Mouse (Mus musculus) embryonic facial prominence, embryonic 13.5 days (tissue): ENCODE data around the gene Hap1. TPM values are rescaled to one million over a fixed set of nuclear protein-coding genes. Genes with fewer than 3 reads are reported as not detected.

Experiments
- ATAC-seq: fragments of 200-750 bp; cut with Nextera tagmentation; 2 replicates; pipeline ENCODE4 v1.8.0; 2017; ENCODE audit warnings: low read depth; ENCODE audit not compliant: insufficient number of reproducible peaks, insufficient read depth, low FRiP score, low TSS enrichment
- H3K27ac ChIP-seq: fragments of 300-500 bp; sonication (generic); 2 replicates; pipeline ENCODE4 v1.5.1; 2015; ENCODE audit warnings: moderate library complexity, mild to moderate bottlenecking, inconsistent platforms
- H3K27me3 ChIP-seq: fragments of 300-500 bp; sonication (generic); 2 replicates; pipeline ENCODE4 v1.6.1; 2015; ENCODE audit warnings: mild to moderate bottlenecking, inconsistent platforms
- H3K36me3 ChIP-seq: fragments of 300-500 bp; sonication (generic); 2 replicates; pipeline ENCODE4 v1.6.1; 2015; ENCODE audit warnings: mild to moderate bottlenecking, inconsistent platforms
- H3K4me1 ChIP-seq: fragments of 300-500 bp; sonication (generic); 2 replicates; pipeline ENCODE4 v1.6.1; 2015; ENCODE audit warnings: inconsistent platforms
- H3K4me2 ChIP-seq: fragments of 300-500 bp; sonication (generic); 2 replicates; pipeline ENCODE4 v1.6.1; 2015; ENCODE audit warnings: moderate library complexity, mild to moderate bottlenecking, inconsistent platforms
- H3K4me3 ChIP-seq: fragments of 300-500 bp; sonication (generic); 2 replicates; pipeline ENCODE4 v1.5.1; 2015; ENCODE audit warnings: mild to moderate bottlenecking, inconsistent platforms
- H3K9ac ChIP-seq: fragments of 300-500 bp; sonication (generic); 2 replicates; pipeline ENCODE4 v1.6.1; 2015; ENCODE audit warnings: mild to moderate bottlenecking, inconsistent platforms
- H3K9me3 ChIP-seq: fragments of 300-500 bp; sonication (generic); 2 replicates; pipeline ENCODE4 v1.6.1; 2016; ENCODE audit warnings: inconsistent platforms
- WGBS: fragments of 180-500 bp; shearing (Covaris S2); methylation state at CpG from one replicate; pipeline ENCODE4 v1.1.7; 2015; ENCODE audit warnings: mixed read lengths; 5-methylcytosine and 5-hydroxymethylcytosine counted together
- polyA plus RNA-seq: library from polyadenylated mRNA; unstranded; fragments of >200 nt; fragmentation: Nextera tagmentation; extraction: Ambion mirVana; gene quantifications from 2 replicates; pipeline ENCODE4 v1.2.1, GENCODE M21; 2015

The Hap1 gene
- 5.9 and 7.6 TPM in 2 replicates for polyA plus RNA-seq

GRCm38 (mm10) chr11:100355972-100356818 is at the start of gene Hap1:
Gene Hap1 (minus strand): TSS chr11:100356128.
- H3K27ac ChIP-seq: no peak within 1 kb of the TSS
- no peaks in the 10 kb centered on the region for H3K36me3 ChIP-seq
- WGBS: 2% methylated on average over 49 of the region's 49 CpGs
- H3K4me2 ChIP-seq: peak within 1 kb of the TSS; percentile 97
- H3K9me3 ChIP-seq: no peaks in the 10 kb centered on the region
- H3K4me1 ChIP-seq: peaks cover 30% of the 10 kb centered on the region
- peak within 1 kb of the TSS; percentile 67 for H3K9ac ChIP-seq
- H3K4me3 ChIP-seq: peak within 1 kb of the TSS; percentile 60
- no peak for ATAC-seq
- peaks cover 80% of the 10 kb centered on the region for H3K27me3 ChIP-seq

- WGBS: 82% methylated on average over 3 of the region's 3 CpGs
- Histone ChIP-seq H3K4me3 (no peak overlapping the region), H3K4me1 (peaks cover 27% of the 10 kb centered on the region), H3K4me2 (no peak overlapping the region), H3K9me3 (no peaks in the 10 kb centered on the region), H3K36me3 (peaks cover 14% of the 10 kb centered on the region), H3K27me3 (no peaks in the 10 kb centered on the region), H3K9ac (no peak overlapping the region), H3K27ac (no peak overlapping the region)
- no peak for ATAC-seq
Measured at GRCm38 (mm10) chr11:100404456-100405074, 48.6 kb upstream of the Hap1 start.

GRCm38 (mm10) chr11:100403445-100404134 is 47.7 kb upstream of the Hap1 start:
- ATAC-seq: no peak
- Histone ChIP-seq H3K9ac (no peak overlapping the region), H3K27me3 (no peaks in the 10 kb centered on the region), H3K36me3 (peaks cover 5% of the 10 kb centered on the region), H3K4me3 (no peak overlapping the region), H3K4me2 (no peak overlapping the region), H3K4me1 (peaks cover 34% of the 10 kb centered on the region), H3K9me3 (no peaks in the 10 kb centered on the region), H3K27ac (no peak overlapping the region; the same call in 1 of the 2 replicates)
- WGBS: 82% methylated on average over 10 of the region's 10 CpGs

GRCm38 (mm10) chr11:100402682-100403081 is 46.8 kb upstream of the Hap1 start:
- no peak overlapping the region for H3K9ac ChIP-seq
- no peaks in the 10 kb centered on the region for H3K36me3 ChIP-seq
- 61% methylated on average over 2 of the region's 2 CpGs for WGBS
- H3K4me3 ChIP-seq: no peak overlapping the region
- H3K4me2 ChIP-seq: no peak overlapping the region
- H3K4me1 ChIP-seq: peaks cover 28% of the 10 kb centered on the region
- no peak overlapping the region; the same call in 1 of the 2 replicates for H3K27ac ChIP-seq
- H3K9me3 ChIP-seq: no peaks in the 10 kb centered on the region
- H3K27me3 ChIP-seq: no peaks in the 10 kb centered on the region
- no peak for ATAC-seq

DNA sequence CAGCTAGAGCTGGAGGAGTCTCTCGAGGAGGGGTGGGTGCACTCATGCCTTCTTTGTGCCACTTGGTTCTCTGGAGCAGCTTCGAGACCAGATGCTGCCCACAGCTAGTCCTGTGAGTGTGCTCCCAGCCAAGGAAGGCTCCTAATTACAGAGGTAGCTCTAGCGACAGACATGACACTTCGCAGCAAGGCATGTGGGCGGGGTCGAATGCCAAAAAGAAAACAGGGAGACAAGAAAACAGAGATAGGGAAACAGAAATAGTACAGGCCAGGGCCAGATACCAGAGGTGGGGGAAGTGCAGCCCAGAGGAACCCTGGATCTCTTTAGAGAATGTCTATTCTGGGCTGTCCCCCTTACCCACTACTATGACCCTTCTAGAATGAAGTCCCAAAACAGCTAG is 46.3 kb upstream of the Hap1 start:
- no peaks in the 10 kb centered on the region for H3K9me3 ChIP-seq
- no peak overlapping the region for H3K4me3 ChIP-seq
- peaks cover 30% of the 10 kb centered on the region for H3K4me1 ChIP-seq
- WGBS: 37% methylated on average over 6 of the region's 6 CpGs
- ATAC-seq: no peak
- no peak overlapping the region; the same call in 1 of the 2 replicates for H3K27ac ChIP-seq
- H3K9ac ChIP-seq: peak overlapping the region; percentile 36; the same call in 1 of the 2 replicates
- no peaks in the 10 kb centered on the region for H3K36me3 ChIP-seq
- no peak overlapping the region for H3K4me2 ChIP-seq
- H3K27me3 ChIP-seq: no peaks in the 10 kb centered on the region

- Histone ChIP-seq H3K4me3 (no peak overlapping the region), H3K4me2 (no peak overlapping the region), H3K27ac (no peak overlapping the region), H3K9me3 (no peaks in the 10 kb centered on the region), H3K36me3 (no peaks in the 10 kb centered on the region), H3K27me3 (no peaks in the 10 kb centered on the region), H3K4me1 (peaks cover 38% of the 10 kb centered on the region), H3K9ac (no peak overlapping the region)
- no peak for ATAC-seq
- WGBS: 81% methylated on average over 6 of the region's 6 CpGs
Measured at GRCm38 (mm10) chr11:100400842-100401241, 44.9 kb upstream of the Hap1 start.

GRCm38 (mm10) chr11:100399727-100400538 is 44.0 kb upstream of the Hap1 start:
- no peaks in the 10 kb centered on the region for H3K9me3 ChIP-seq
- no peak for ATAC-seq
- peak overlapping the region; percentile 60; the same call in 1 of the 2 replicates for H3K27ac ChIP-seq
- no peak overlapping the region for H3K4me3 ChIP-seq
- H3K27me3 ChIP-seq: no peaks in the 10 kb centered on the region
- H3K4me1 ChIP-seq: peaks cover 48% of the 10 kb centered on the region
- no peaks in the 10 kb centered on the region for H3K36me3 ChIP-seq
- WGBS: 64% methylated on average over 12 of the region's 12 CpGs
- H3K4me2 ChIP-seq: no peak overlapping the region
- no peak overlapping the region for H3K9ac ChIP-seq

GRCm38 (mm10) chr11:100399320-100399719 is 43.4 kb upstream of the Hap1 start:
- H3K4me2 ChIP-seq: no peak overlapping the region
- no peak for ATAC-seq
- WGBS: 55% methylated on average over 9 of the region's 9 CpGs
- H3K9me3 ChIP-seq: no peaks in the 10 kb centered on the region
- H3K4me1 ChIP-seq: peaks cover 53% of the 10 kb centered on the region
- H3K36me3 ChIP-seq: no peaks in the 10 kb centered on the region
- H3K27me3 ChIP-seq: no peaks in the 10 kb centered on the region
- H3K4me3 ChIP-seq: no peak overlapping the region
- H3K27ac ChIP-seq: peak overlapping the region; percentile 60; the same call in 1 of the 2 replicates
- no peak overlapping the region for H3K9ac ChIP-seq

DNA sequence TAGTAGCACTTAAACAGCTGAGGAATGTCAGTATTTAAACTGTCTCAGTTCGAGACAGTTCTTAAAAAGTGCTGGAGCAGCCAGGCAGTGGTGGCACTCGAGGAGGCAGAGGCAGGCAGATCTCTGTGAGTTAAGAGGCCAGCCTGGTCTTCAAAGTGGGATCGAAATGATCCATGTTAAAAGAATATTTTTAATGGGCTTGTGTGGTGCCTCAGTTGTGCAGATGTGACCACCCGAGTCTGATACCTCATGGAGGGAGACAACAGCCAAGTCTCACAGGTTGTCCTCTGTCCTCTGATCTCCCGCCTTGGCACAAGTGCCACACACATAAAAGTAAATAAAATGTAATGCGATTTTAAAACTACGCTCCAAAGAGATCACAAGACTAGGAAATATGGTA is 42.6 kb upstream of the Hap1 start:
- Histone ChIP-seq H3K4me3 (peak overlapping the region; percentile 66), H3K4me1 (peaks cover 58% of the 10 kb centered on the region), H3K9ac (no peak overlapping the region), H3K27me3 (no peaks in the 10 kb centered on the region), H3K36me3 (no peaks in the 10 kb centered on the region), H3K4me2 (0 out of 2 replicates have a peak overlapping the region, but pooled peaks have one; percentile 85), H3K27ac (0 out of 2 replicates have a peak overlapping the region, but pooled peaks have one; percentile 33), H3K9me3 (no peaks in the 10 kb centered on the region)
- no peak for ATAC-seq
- 93% methylated on average over 7 of the region's 7 CpGs for WGBS

GRCm38 (mm10) chr11:100397600-100398389 is 41.9 kb upstream of the Hap1 start, which contains the start of gene Jup:
Gene Jup (minus strand): TSS chr11:100397763.
- Histone ChIP-seq H3K27ac (peak within 1 kb of the TSS; percentile 65), H3K9ac (peak within 1 kb of the TSS; percentile 81), H3K4me1 (peaks cover 58% of the 10 kb centered on the region), H3K4me2 (peak within 1 kb of the TSS; percentile 85), H3K27me3 (no peaks in the 10 kb centered on the region), H3K36me3 (no peaks in the 10 kb centered on the region), H3K9me3 (no peaks in the 10 kb centered on the region), H3K4me3 (peak within 1 kb of the TSS; percentile 66)
- WGBS: under 1% methylated on average over 37 of the region's 37 CpGs
- ATAC-seq: peak; percentile 98
